Mouse (Mus musculus) liver, adult 2 months (tissue): ENCODE measurements around the gene Man2b2. TPM values are rescaled to one million over a fixed set of nuclear protein-coding genes. Genes with fewer than 3 reads are reported as not detected.

Experiments
- DNase-seq: peaks from one replicate; pipeline ENCODE4 v3.0.0-alpha.2; 2011; ENCODE audit warnings: low read depth, low spot score; ENCODE audit errors: extremely low read depth
- H3K27ac ChIP-seq: fragments of 200-500 bp; replicated peaks from 2 replicates; pipeline ENCODE4 v1.5.1; 2012; ENCODE audit warnings: low read depth, mild to moderate bottlenecking, control low read depth, inconsistent platforms, low read length; ENCODE audit not compliant: insufficient read depth
- H3K27me3 ChIP-seq: fragments of 200-500 bp; 2 replicates; pipeline ENCODE4 v1.6.1; 2012; ENCODE audit warnings: mild to moderate bottlenecking, moderate library complexity, low read length, inconsistent platforms; ENCODE audit not compliant: control insufficient read depth, insufficient read depth
- H3K36me3 ChIP-seq: fragments of 200-500 bp; 2 replicates; pipeline ENCODE4 v1.6.1; 2012; ENCODE audit warnings: low read length, inconsistent platforms; ENCODE audit not compliant: control insufficient read depth, insufficient read depth
- H3K4me1 ChIP-seq: fragments of 200-500 bp; 2 replicates; pipeline ENCODE4 v1.6.1; 2011; ENCODE audit warnings: low read length; ENCODE audit not compliant: control insufficient read depth, insufficient read depth
- H3K4me3 ChIP-seq: fragments of 200-500 bp; 2 replicates; pipeline ENCODE4 v1.5.1; 2011; ENCODE audit warnings: low read depth, mild to moderate bottlenecking, control low read depth, low read length, moderate library complexity; ENCODE audit not compliant: insufficient read depth
- H3K79me2 ChIP-seq: fragments of 200-500 bp; 2 replicates; pipeline ENCODE4 v1.6.1; 2012; ENCODE audit warnings: inconsistent platforms, mild to moderate bottlenecking, low read length, moderate library complexity; ENCODE audit not compliant: control insufficient read depth, insufficient read depth
- H3K9ac ChIP-seq: fragments of 200-500 bp; 2 replicates; pipeline ENCODE4 v1.6.1; 2012; ENCODE audit warnings: low read depth, mild to moderate bottlenecking, control low read depth, inconsistent platforms, low read length
- CTCF ChIP-seq: fragments of 200-500 bp; IDR thresholded peaks from 2 replicates; pipeline ENCODE4 v1.5.1; 2011; ENCODE audit warnings: low read depth, low read length, control low read depth
- POLR2A ChIP-seq: fragments of 200-500 bp; IDR thresholded peaks from 2 replicates; pipeline ENCODE4 v1.6.1; 2011; ENCODE audit warnings: low read length, control low read depth; ENCODE audit not compliant: insufficient read depth; ENCODE audit errors: extremely low read depth
- WGBS: fragments of 180-500 bp; shearing (Covaris S2); methylation state at CpG from one replicate; pipeline ENCODE4 v1.1.7; 2018; 5-methylcytosine and 5-hydroxymethylcytosine counted together
- polyA plus RNA-seq: library from polyadenylated mRNA; depleted of rRNA; stranded (reverse); fragments of >200 nt; gene quantifications from 2 replicates; pipeline ENCODE4 v1.2.3, GENCODE M21; 2012
- total RNA-seq: library from RNA; depleted of rRNA; stranded (reverse); fragments of >200 nt; gene quantifications from 2 replicates; pipeline ENCODE4 v1.2.3, GENCODE M21; 2014

Gene Man2b2
- total and polyA plus RNA-seq, 2 experiments: 33.8 to 90.9 TPM

- no peak overlapping the region for H3K4me3 ChIP-seq
- TF ChIP-seq CTCF: no peak
- H3K4me1 ChIP-seq: 0 out of 2 replicates have a peak, but pooled peaks cover under 1% of the 10 kb centered on the region
- no peak overlapping the region for H3K27ac ChIP-seq
- 50% methylated on average over 9 of the region's 9 CpGs for WGBS
- DNase-seq: peak; percentile 18
- no peak overlapping the region for H3K9ac ChIP-seq
- H3K79me2 ChIP-seq: no peaks in the 10 kb centered on the region
- peaks cover 4% of the 10 kb centered on the region for H3K36me3 ChIP-seq
- H3K27me3 ChIP-seq: no peaks in the 10 kb centered on the region
Observed at GRCm38 (mm10) chr5:36791861-36792260, 38.6 kb downstream of the Man2b2 start.

DNA sequence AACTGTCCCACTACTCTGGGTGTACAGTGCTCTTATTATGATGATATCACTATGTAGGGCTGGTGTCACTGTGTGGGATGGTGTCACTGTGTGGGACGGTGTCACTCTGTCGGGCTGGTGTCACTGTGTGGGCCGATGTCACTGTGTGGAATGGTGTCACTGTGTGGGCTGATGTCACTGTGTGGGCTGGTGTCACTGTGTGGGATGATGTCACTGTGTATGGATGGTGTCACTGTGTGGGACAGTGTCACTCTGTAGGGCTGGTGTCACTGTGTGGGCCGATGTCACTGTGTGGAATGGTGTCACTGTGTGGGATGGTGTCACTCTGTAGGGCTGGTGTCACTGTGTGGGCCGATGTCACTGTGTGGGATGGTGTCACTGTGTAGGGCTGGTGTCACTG, 44.4 kb downstream of the Man2b2 start:
- no peaks in the 10 kb centered on the region for H3K4me1 ChIP-seq
- WGBS: 94% methylated on average over 5 of the region's 5 CpGs
- no peak for TF ChIP-seq POLR2A
- TF ChIP-seq CTCF: no peak

DNA sequence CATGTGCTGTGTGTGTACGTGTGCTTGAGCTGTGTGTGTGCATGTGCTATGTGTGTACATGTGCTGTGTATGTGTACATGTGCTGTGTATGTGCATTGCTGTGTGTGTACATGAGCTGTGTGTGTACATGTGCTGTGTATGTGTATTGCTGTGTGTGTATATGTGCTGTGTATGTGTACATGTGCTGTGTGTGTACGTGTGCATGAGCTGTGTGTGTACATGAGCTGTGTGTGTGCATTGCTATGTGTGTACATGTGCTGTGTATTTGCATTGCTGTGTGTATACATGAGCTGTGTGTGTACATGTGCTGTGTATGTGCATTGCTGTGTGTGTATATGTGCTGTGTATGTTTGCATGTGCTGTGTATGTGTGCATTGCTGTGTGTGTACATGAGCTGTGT, 50.9 kb downstream of the Man2b2 start:
- Histone ChIP-seq H3K9ac (no peak overlapping the region), H3K27me3 (no peaks in the 10 kb centered on the region), H3K27ac (no peak overlapping the region), H3K4me3 (no peak overlapping the region), H3K36me3 (no peaks in the 10 kb centered on the region), H3K4me1 (no peaks in the 10 kb centered on the region), H3K79me2 (no peaks in the 10 kb centered on the region)
- WGBS: 86% methylated on average over 2 of the region's 2 CpGs
- no peak for TF ChIP-seq POLR2A
- no peak for TF ChIP-seq CTCF
- no peak for DNase-seq

More for the DNA sequence above, 44.4 kb downstream of the Man2b2 start:
- H3K9ac ChIP-seq: no peak overlapping the region
- H3K27me3 ChIP-seq: no peaks in the 10 kb centered on the region
- no peak overlapping the region for H3K4me3 ChIP-seq
- H3K79me2 ChIP-seq: no peaks in the 10 kb centered on the region
- no peak for DNase-seq
- H3K36me3 ChIP-seq: no peaks in the 10 kb centered on the region
- H3K27ac ChIP-seq: no peak overlapping the region

- no peaks in the 10 kb centered on the region for H3K27me3 ChIP-seq
- 93% methylated on average over 1 of the region's 2 CpGs for WGBS
- TF ChIP-seq POLR2A: no peak
- TF ChIP-seq CTCF: no peak
Observed at GRCm38 (mm10) chr5:36778901-36779300, 51.6 kb downstream of the Man2b2 start.

GRCm38 (mm10) chr5:36777186-36777585, 53.3 kb downstream of the Man2b2 start:
- no peak for TF ChIP-seq POLR2A
- TF ChIP-seq CTCF: no peak
- H3K36me3 ChIP-seq: no peaks in the 10 kb centered on the region
- no peak overlapping the region for H3K4me3 ChIP-seq
- no peak for DNase-seq
- H3K4me1 ChIP-seq: no peaks in the 10 kb centered on the region
- no peaks in the 10 kb centered on the region for H3K27me3 ChIP-seq
- 39% methylated on average over 2 of the region's 2 CpGs for WGBS
- no peak overlapping the region for H3K27ac ChIP-seq
- no peaks in the 10 kb centered on the region for H3K79me2 ChIP-seq
- H3K9ac ChIP-seq: no peak overlapping the region

More at GRCm38 (mm10) chr5:36778901-36779300, 51.6 kb downstream of the Man2b2 start:
- no peak overlapping the region for H3K9ac ChIP-seq
- H3K4me1 ChIP-seq: no peaks in the 10 kb centered on the region
- H3K79me2 ChIP-seq: no peaks in the 10 kb centered on the region
- DNase-seq: no peak
- H3K36me3 ChIP-seq: no peaks in the 10 kb centered on the region
- no peak overlapping the region for H3K4me3 ChIP-seq
- no peak overlapping the region for H3K27ac ChIP-seq

DNA sequence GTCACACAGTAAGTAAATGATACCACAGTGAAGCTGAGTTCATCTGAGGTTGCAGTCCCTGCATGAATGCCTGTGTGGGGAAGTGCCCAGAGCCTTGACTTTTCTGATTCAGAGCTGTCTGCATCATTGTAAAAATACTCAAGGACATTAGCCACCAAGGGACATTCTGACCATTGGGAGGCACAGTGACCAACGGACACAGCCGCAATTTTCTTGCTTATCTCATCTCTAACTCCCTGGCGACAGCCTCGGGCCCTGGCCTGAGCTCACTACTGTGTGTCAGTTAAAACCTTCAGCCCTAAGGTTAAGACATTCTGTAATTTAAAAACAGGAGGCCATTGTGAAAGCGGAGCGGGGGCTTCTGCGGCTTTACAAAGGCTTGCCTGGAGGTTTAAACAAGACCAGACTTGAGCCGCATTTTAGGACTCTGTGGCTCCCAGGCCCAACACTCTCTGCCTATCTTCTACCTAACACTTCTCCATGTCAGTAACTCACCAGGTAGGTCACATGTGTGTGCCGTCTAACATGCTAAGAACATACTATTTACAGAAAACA, 54.4 kb downstream of the Man2b2 start:
- H3K79me2 ChIP-seq: no peaks in the 10 kb centered on the region
- no peaks in the 10 kb centered on the region for H3K36me3 ChIP-seq
- no peak overlapping the region for H3K9ac ChIP-seq
- H3K4me3 ChIP-seq: no peak overlapping the region
- TF ChIP-seq POLR2A (no peak), CTCF (no peak)
- no peak for DNase-seq
- H3K27ac ChIP-seq: no peak overlapping the region
- no peaks in the 10 kb centered on the region for H3K4me1 ChIP-seq
- 61% methylated on average over 9 of the region's 9 CpGs for WGBS
- no peaks in the 10 kb centered on the region for H3K27me3 ChIP-seq
